Mouse (Mus musculus) thymus, postnatal 0 days (tissue): Measurements from ENCODE around the gene 1600002K03Rik. TPM values are rescaled to one million over a fixed set of nuclear protein-coding genes. Genes with fewer than 3 reads are reported as not detected.

Experiments used
- DNase-seq: peaks from one replicate; pipeline ENCODE4 v3.0.0-alpha.2; 2015; ENCODE audit warnings: low spot score
- polyA plus RNA-seq: library from polyadenylated mRNA; unstranded; fragments of >200 nt; fragmentation: Nextera tagmentation; extraction: Ambion mirVana; gene quantifications from 2 replicates; pipeline ENCODE4 v1.2.1, GENCODE M21; 2015

The 1600002K03Rik gene
- polyA plus RNA-seq, 1 experiment from 2014 or later, result 15.3 TPM

DNA sequence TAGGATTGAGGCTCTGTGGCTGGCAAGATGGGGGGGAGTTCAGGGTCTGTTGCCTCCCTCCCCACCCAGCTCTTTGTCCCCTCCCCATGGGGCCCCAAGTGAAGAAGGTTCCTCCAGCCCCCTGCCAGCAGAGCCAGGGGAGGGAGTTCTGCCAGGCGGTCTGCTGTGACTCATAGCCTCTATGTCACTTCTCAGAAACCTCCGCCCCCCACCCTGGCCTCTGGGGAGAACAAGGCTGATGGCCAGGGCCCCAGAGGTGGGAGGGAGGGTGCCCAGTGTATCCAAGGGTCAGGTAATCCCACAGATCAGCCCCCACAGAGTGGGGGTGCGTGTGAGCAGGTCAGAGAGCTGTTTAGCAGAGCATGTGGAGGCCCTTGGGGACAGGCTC lies 19.9 kb upstream of the 1600002K03Rik start:
- no peak for DNase-seq

DNA sequence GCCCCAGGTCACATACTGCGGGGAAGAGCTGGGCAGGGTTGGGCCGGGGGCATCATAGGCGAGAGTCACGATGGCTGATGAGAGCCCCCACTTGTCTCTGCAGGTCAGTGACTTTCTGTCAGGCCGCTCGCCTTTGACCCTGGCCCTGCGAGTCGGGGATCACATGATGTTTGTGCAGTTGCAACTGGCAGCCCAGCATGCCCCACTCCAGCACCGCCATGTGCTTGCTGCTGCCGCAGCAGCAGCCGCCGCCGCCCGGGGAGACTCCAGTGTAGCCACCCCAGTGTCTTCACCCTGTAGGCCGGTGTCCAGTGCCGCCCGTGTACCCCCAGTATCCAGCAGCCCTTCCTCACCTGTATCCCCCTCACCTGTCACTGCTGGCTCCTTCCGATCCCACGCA lies 19.0 kb upstream of the 1600002K03Rik start:
- DNase-seq, result no peak

DNA sequence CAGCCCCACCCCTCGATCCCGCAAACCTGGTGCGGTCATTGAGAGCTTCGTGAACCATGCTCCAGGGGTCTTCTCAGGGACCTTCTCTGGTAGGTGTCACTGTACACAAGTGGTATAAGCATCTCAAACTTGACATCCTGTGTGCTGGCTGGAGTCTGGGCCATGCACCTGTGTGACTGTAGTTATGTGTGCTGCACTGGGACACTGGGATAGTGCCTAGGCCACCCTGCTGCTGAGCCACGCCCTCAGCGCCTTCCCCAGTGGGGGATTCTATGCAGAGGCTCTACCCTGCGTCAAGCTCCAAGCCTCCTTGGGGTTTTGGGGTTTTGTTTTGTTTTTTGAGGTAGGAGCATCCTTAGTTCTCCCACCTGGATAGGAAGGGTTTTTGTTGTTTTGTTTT lies 18.4 kb upstream of the 1600002K03Rik start:
- no peak for DNase-seq

DNA sequence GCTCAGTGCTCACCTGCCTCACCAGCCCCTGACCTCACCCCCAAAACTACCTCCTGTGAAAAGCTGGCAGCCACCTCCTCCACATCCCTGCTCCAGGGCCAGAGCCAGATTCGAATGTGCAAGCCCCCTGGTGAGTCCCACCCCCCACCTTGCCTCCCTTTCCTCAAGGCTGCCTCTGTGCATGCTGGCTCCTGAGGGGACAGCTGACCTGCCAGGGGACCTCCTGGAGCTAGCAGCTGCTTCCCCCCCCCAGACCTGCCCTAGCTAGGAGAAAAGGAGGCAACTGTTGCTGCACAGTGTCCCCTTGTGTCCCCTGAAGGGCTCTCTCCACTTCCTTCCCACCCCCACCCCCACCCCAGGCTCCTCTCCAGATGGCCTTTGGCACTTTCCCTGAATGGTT lies 17.5 kb upstream of the 1600002K03Rik start:
- DNase-seq, result no peak

DNA sequence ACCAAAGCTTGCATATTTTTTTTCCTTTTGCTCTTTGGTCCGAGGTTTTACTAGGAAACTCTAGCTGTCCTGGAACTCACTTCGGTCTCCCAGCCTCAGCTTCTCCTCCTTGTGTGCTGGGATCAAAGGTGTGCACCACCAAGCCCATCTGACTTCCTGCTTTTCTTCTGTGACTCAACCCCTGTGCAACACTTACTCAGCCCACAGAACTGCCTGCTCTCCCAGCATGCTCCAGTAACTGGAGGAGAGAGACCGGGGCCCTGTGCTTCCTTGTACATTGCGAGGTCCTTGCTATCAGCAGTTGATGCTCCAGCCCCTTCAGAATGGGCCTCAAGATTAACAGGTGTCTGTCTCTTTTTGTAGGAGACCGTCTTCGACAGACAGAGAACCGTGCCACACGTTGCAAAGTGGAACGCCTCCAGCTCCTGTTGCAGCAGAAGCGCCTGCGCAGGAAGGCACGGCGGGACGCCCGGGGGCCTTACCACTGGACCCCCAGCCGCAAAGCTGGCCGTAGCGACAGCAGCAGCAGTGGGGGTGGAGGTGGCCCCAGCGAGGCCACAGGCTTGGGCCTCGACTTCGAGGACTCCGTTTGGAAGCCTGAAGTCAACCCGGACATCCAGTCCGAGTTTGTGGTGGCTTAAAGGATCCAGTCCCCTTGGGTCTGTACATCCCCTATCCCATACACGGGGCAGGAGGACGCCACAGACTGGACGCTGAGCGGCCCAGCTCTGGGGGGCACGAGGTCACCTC lies 16.6 kb upstream of the 1600002K03Rik start:
- DNase-seq, result no peak

DNA sequence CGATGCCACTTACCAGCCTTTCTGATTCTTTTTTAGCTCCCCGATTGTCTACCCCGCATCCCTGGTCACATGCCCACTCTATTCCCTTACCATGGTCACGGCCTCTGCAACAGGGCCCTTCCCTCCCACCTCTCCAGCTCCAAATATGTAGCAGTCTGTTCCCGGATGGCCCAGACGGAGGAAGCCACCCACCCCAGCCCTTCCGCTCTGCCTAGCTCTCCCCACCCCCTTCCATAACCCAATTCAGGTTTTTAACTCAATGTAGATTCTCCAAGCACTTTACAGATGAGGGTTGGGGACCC lies 16.0 kb upstream of the 1600002K03Rik start:
- no peak for DNase-seq

DNA sequence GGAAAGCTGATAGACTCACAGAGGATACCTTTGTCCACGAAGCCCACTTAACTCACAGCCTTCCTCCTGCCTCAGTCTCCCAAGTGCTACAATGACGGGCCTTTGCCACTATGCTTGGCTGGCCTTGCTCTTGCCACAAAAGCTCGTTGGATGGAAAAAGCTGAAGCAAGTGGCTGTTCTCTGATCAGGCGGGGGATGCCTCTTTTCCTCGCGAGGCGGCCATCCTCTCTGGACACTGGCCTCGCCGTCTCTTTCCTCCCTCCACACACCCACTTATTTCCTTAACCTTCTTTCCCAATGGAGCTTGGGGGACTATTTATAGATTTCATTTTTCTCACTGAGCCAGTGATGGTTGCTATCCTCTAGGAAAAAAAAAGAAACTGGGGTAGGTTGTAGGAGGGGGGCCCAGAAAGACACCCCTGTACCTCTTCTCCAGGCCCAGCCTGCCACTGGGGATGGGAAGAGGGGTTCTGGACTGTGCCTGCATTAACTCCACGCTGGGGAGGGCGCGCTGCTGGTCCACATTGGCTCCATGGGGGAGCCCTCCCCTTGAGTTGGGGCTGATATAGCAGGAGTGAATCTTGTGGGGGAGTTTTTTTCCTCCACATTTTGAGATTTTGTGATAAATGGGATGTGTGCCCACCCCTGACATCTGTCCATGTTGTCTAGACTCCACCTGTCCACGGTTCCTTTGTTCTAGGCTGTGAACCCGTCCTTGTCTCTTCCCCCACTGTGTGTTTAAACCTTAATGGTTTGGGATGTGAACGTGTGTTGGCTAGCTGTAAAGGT lies 15.4 kb upstream of the 1600002K03Rik start:
- DNase-seq, result no peak

DNA sequence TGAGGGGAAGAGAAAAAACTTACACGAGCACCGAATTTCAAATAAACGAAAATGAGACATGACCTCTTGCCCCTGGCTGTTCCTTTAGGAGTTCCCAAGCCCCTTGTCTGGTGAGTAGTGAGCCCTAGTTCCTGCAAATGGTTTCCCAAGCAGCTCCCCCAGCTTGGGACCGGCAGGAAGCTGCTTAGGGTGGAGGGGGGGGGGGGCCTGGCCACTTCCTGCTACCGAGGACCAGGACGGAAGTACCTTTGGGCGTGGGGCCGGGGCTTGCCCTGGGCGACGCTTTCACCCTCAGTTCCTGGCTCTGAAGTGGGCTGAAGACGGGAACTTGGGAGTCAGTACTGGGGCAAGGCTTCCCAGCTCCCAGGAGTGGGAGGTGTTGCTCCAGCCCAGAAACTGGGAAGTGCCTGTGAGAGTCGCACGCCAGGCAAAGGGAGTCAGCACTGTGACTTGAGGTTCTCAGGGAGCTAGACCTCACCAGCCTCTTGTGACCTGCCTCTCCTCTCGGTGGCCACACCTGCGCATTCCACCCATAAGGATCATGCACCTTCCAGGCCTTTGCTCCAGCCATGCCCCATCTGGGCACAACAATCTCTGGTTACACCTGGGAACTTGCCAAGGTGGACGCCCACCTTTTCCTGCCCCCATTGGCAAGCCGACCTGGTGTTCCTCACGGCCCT lies 14.3 kb upstream of the 1600002K03Rik start:
- peak; percentile 82 for DNase-seq

DNA sequence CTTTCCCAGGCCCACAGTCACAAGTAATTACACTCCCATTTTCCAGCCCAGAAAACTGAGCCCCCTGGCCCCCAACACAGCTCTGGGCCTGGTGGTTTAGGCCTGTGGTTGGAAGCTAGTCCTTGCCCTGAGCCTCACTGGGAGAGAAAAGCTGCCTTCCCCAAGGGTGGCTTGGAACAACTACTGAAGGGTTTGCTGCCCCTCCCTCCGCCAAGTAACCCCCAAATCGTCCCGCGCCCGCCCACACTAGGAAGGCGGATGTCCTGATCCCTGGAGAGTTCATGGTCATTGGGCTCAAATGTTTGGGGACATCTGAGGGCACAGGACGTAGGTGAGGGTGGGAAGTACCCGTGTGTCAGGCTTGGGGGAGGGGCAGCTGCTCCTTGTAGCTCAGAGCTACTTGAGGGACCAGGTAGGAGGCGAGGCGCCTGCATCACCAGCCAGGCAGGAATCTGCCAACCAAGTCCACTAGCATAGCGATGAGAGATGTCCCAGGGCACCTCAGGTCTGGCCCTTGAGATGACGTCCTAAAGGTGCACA lies 13.7 kb upstream of the 1600002K03Rik start:
- DNase-seq, result no peak

DNA sequence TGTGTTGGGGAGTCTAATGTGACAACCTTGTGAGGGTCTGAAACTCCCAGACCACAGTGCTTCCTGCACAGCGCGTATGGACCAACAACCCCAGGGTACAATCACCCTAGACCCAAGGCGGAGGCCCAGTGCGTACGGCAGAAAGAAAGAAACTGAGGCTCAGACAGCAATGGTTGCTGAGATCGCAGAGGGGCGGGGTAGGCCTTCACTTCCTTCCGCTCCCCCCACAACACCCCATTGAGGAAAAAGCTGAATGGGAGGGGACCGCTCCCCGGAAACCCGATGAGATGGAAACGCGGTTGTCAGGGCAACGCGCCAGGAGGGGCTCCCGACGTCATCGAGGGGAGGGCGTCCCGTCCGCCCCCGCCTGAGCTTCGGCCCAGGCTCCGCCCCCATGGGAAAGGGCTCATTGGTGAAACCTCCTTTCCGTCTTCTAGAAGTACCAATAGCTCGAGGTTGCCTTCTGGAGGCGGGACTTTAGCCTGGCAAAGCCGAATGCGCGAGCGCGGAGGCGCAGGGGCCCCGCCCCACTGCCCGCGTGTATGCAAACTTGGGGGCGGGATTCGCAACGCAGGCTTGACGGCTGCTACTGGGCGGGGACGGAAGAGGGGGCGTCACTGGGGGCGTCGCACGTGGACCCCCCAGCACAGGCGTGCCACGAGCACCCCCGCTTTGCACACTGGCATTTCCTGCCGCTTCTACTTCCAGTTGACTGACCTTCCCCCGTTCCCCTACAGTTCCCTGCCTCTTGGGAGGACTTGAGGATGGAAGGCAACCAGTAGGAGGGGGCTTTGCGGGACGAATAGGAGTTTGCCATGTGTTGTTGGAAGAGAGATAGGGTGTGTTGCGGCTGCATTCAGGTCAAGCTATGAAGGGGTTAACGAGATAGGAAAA lies 12.9 kb upstream of the 1600002K03Rik start:
- peak; percentile 100 for DNase-seq

DNA sequence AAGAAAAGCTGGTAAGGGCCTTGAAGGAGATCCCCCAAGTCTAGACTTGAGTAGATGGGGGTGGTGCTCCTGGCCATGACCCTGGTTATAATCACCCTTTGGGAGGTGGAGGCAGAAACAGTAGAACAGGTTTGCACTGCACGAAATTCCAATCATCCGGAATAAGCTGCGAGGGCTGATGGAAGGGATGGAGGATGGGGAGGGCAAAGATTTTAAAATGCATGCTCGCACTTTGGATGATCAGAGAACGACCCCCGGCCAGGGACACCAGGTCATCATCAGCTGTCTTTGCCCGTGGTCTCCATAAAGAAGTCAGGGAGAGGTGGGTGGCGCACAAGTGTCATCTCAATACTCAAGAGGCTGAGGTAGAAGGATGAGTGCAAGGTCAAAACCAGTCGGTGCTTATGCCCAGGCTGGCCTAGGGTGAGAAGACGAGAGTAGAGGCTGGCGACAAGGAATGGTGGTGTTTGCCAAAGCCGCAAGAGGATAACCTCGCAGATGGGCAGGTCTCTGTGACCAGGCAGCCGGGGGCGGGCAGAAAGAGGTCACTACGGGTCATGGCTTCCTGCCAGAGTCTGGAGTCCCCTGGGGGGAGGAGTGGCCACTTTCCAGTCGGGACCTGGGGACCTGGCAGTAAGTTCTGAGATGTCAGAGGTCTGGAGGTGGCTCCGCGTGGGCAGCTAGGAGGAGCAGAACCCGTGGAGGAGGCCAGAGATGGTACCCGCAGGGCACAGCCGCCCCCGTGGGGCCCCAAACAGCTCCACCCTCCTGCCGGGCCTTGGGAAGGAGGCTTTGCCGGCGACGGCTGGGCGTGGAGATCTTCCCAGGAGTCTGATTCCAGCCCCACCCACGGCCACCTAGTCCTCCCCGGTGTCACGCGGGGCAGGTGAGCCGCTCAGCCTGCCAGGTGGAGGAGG lies 12.0 kb upstream of the 1600002K03Rik start:
- peak; percentile 41 for DNase-seq

DNA sequence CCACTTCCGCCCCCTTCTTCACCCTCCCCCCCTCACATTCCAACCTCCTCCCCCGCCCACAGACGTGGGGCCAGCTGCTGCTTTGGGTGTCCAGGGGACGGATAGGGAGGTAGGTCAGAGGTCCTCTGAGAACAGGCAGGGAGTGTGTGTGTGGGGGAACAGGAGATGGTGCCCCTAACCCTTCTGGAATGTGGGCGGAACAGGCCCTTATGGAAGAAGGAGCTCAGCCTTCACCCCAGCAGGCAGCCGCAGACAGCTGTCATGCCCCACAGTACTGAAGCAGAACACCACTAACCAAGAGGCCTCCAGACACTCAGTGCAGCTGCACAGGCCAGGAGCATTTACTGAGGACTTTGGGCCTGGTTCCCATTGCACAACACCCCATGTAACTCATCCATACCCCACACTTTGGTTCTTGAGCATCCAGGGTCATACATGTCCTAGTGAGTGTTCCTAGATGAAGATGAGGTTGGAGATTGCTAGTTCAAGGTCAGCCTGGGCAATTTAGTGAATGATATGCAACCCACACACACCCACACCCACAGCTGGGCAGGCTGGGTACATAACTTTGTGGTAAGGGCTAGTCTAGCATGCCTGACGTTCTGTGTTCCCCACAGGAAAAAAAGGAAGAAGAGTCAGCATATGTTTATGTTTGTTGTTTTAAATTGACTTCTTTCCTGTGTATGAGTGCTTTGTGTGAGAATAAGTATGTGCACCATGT lies 11.1 kb upstream of the 1600002K03Rik start:
- DNase-seq, result peak; percentile 72

DNA sequence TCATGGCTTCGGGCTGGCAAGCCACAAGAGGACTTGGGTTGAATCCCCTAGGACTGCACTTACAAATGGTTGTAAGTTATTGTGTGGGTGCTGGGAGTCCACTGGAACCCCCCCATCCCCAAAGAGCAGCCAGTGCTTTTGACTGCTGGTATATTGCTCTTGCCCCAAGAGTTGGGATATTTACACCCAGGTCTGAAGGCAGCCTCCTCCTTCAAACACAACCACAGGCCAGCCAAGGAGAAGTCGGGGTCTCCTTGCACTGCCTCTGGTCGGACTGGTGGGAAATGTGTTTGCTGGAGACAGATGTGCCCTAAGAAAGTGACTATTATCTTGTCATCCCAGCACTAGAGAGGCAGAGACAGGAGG lies 10.5 kb upstream of the 1600002K03Rik start:
- no peak for DNase-seq

DNA sequence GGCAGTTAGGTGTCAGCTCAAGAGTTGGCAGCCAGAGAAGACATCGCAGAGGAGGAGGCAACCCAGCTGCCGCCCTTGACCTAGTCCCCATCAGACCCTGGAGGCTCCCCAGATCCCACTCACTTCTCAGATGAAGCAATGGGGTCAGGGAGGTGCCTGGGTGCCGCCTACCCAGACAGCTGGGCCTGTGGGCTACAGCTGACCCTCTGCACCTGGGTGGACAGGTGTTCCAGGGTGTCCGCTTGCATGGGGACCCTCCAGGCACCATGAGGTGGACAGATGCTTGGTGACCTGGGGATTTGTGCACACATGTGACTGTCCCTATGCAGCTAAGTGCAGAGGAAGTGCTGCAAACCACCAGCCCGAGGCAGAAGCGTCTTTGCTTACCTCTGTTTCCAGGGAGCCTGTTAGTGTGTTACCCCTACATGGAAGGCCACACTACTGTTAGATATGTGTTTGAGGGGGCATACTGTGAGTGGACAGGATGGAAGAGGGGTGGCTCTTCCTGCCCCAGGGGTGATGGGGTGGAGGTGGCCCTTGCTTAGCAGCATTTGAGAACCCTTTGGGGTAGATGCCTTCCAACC lies 9.9 kb upstream of the 1600002K03Rik start:
- DNase-seq, result peak; percentile 46

DNA sequence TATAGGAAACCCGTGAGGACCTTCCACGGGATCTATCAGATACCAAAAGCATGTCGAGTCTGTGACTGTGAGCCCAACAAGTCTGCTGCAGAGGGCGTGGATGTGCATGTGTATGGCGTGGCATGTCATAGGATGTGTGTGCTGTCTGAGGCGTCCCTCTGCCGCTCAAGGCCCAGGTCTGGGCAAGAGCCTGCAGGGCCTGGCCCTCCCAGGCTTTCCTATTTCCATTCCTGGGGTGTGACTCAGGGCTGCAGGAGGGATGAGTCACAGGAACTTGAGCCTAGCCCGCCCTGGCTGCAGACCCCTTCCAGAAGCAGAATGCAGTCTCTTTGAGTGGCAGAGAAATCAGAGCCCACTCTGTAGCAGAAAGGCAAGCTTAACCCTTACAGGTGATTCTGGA lies 9.0 kb upstream of the 1600002K03Rik start:
- DNase-seq, result no peak

DNA sequence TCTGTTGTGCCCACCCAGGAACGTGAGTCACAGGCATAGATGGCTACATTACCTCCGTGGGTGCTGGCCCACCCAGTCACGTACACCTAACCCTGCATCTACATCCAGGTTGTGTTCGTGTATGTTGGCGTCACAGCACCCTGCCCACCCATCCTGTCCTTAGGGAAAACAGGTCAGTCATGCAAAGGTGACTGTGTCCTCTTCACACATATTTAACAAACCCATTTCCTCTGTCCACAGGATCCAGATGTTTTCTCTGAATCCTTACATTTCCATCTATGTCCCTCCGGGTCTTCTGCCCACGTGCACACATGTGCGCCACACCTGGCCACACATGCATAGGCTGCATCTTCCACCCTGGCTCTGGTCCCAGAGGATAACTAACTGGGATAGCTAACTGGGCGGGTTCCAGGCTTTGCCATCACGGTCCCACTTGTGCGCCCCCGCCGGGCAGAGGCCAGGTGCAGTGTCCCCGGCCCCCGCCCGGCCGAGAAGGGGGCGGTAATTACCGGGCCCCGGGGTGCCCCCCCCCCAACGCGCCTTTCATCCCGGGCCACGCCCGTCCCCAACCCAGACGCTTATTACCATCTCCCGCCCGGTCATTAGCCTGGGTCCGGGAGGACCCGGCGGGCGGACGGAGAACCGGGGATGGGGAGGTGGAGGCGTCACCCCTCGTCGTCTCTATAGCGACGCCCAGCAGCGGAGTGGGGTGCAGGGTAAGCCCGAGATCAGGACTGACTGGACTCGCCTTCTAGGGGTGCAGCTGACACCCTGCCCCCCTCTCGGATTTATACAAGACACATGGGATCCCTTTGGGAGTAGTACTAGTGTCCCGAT lies 8.4 kb upstream of the 1600002K03Rik start:
- DNase-seq, result no peak

DNA sequence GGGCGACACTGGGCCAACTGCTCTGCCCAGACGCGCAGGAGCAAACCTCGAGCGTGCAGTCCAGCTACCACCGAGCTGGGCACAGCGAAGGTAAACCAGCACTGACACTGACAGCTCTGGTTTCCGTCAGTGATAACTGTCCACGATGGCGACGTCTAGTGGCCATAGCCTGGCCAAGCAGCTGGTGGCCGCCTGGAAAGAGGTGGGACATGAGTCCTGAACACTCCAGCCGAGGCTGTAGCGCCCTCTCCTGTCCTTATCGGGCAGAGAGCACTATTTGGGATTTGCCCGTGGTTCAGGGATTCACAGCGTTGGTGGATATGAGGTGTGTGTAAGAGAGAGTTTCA lies 7.8 kb upstream of the 1600002K03Rik start:
- peak; percentile 85 for DNase-seq
